Mouse (Mus musculus) MEL (cell line): ENCODE results near the gene Samhd1. TPM values are rescaled to one million over a fixed set of nuclear protein-coding genes. Genes with fewer than 3 reads are reported as not detected.

Experiments
- DNase-seq: peaks from one replicate; pipeline ENCODE4 v3.0.0; 2011; ENCODE audit warnings: low read depth, low spot score
- H3K27ac ChIP-seq: 2 replicates; pipeline ENCODE4 v1.5.1; 2012; ENCODE audit warnings: low read depth, mild to moderate bottlenecking, control low read depth, low read length, moderate library complexity; ENCODE audit not compliant: control insufficient read depth
- H3K27me3 ChIP-seq, 2 experiments: fragments of 150-350 bp in 1 of 2; sonication (generic) in 1 of 2; 2 replicates each; pipeline ENCODE4 v1.6.1; 2012; ENCODE audit warnings: low read length in 2 of 2, mild to moderate bottlenecking in 2 of 2, improper control_type of control experiment in 1 of 2, moderate library complexity in 1 of 2; ENCODE audit not compliant: insufficient read depth in 2 of 2, control insufficient read depth in 1 of 2
- H3K36me3 ChIP-seq, 2 experiments: 2 replicates each; pipeline ENCODE4 v1.6.1; 2012 to 2014; ENCODE audit warnings: low read length in 2 of 2, improper control_type of control experiment in 1 of 2, inconsistent platforms in 1 of 2, mild to moderate bottlenecking in 1 of 2; ENCODE audit not compliant: insufficient read depth in 2 of 2, control insufficient read depth in 1 of 2
- H3K4me1 ChIP-seq, 2 experiments: fragments of 150-350 bp in 1 of 2; sonication (generic) in 1 of 2; 2 replicates each; pipeline ENCODE4 v1.6.1; 2012; ENCODE audit warnings: low read length in 2 of 2, improper control_type of control experiment in 1 of 2, mild to moderate bottlenecking in 1 of 2; ENCODE audit not compliant: insufficient read depth in 2 of 2, control insufficient read depth in 1 of 2
- H3K4me3 ChIP-seq, 2 experiments: fragments of 150-350 bp in 1 of 2; sonication (generic) in 1 of 2; 2 replicates each; pipeline ENCODE4 v1.5.1; 2012; ENCODE audit warnings: low read depth in 2 of 2, low read length in 2 of 2, mild to moderate bottlenecking in 2 of 2, moderate library complexity in 2 of 2, control low read depth in 1 of 2, improper control_type of control experiment in 1 of 2; ENCODE audit not compliant: control insufficient read depth in 1 of 2, insufficient read depth in 1 of 2
- H3K79me2 ChIP-seq: 2 replicates; pipeline ENCODE4 v1.6.1; 2012; ENCODE audit warnings: mild to moderate bottlenecking, low read length, moderate library complexity; ENCODE audit not compliant: control insufficient read depth, poor library complexity, insufficient read depth
- H3K9ac ChIP-seq: 2 replicates; pipeline ENCODE4 v1.6.1; 2012; ENCODE audit warnings: low read depth, mild to moderate bottlenecking, control low read depth, low read length, moderate library complexity; ENCODE audit not compliant: control insufficient read depth, poor library complexity, severe bottlenecking
- H3K9me3 ChIP-seq: fragments of 150-350 bp; sonication (generic); replicated peaks from 2 replicates; pipeline ENCODE4 v1.6.1; 2012; ENCODE audit warnings: mild to moderate bottlenecking, low read length, improper control_type of control experiment, moderate library complexity; ENCODE audit not compliant: insufficient read depth
- BHLHE40 ChIP-seq: IDR thresholded peaks from 2 replicates; pipeline ENCODE4 v1.6.1; 2012; ENCODE audit warnings: low read depth, mild to moderate bottlenecking, inconsistent platforms, low read length, improper control_type of control experiment, borderline replicate concordance
- CHD2 ChIP-seq: IDR thresholded peaks from 2 replicates; pipeline ENCODE4 v1.6.1; 2011; ENCODE audit warnings: low read length, improper control_type of control experiment
- CTCF ChIP-seq, 3 experiments: IDR thresholded peaks in 2 of 3; conservative IDR thresholded peaks in 1 of 3; 2 replicates each; pipeline ENCODE4 v1.5.1; 2011 to 2012; ENCODE audit warnings: low read length in 3 of 3, low read depth in 2 of 3, mild to moderate bottlenecking in 2 of 3, improper control_type of control experiment in 1 of 3, inconsistent platforms in 1 of 3, mixed read lengths in 1 of 3, moderate library complexity in 1 of 3; ENCODE audit not compliant: control insufficient read depth in 1 of 3, insufficient read depth in 1 of 3, poor library complexity in 1 of 3, severe bottlenecking in 1 of 3
- E2F4 ChIP-seq: IDR thresholded peaks from 2 replicates; pipeline ENCODE4 v1.6.1; 2011; ENCODE audit warnings: low read depth, low read length, improper control_type of control experiment, borderline replicate concordance
- ELF1 ChIP-seq: IDR thresholded peaks from 2 replicates; pipeline ENCODE4 v1.6.1; 2014; ENCODE audit warnings: low read depth, mild to moderate bottlenecking, inconsistent platforms, low read length, improper control_type of control experiment, moderate library complexity
- EP300 ChIP-seq, 2 experiments: IDR thresholded peaks; 2 replicates each; pipeline ENCODE4 v1.6.1; 2011; ENCODE audit warnings: improper control_type of control experiment in 2 of 2, low read length in 2 of 2, low read depth in 1 of 2, mild to moderate bottlenecking in 1 of 2
- JUND ChIP-seq: IDR thresholded peaks from 2 replicates; pipeline ENCODE4 v1.6.1; 2011; ENCODE audit warnings: low read depth, mild to moderate bottlenecking, improper control_type of control experiment, low read length
- MAFK ChIP-seq: IDR thresholded peaks from 2 replicates; pipeline ENCODE4 v1.6.1; 2011; ENCODE audit warnings: low read depth, mild to moderate bottlenecking, low read length, improper control_type of control experiment, borderline replicate concordance
- MAX ChIP-seq: IDR thresholded peaks from 2 replicates; pipeline ENCODE4 v1.6.1; 2011; ENCODE audit warnings: low read length, improper control_type of control experiment
- MEF2A ChIP-seq: IDR thresholded peaks from 2 replicates; pipeline ENCODE4 v1.6.1; 2014; ENCODE audit warnings: low read depth, mild to moderate bottlenecking, inconsistent platforms, low read length, improper control_type of control experiment; ENCODE audit not compliant: poor library complexity, insufficient replicate concordance, severe bottlenecking; ENCODE audit errors: extremely low read depth
- MXI1 ChIP-seq: IDR thresholded peaks from 2 replicates; pipeline ENCODE4 v1.6.1; 2011; ENCODE audit warnings: mild to moderate bottlenecking, low read depth, low read length, improper control_type of control experiment
- MYB ChIP-seq: IDR thresholded peaks from 2 replicates; pipeline ENCODE4 v1.6.1; 2011; ENCODE audit warnings: mild to moderate bottlenecking, low read depth, low read length, improper control_type of control experiment
- NELFE ChIP-seq: IDR thresholded peaks from 2 replicates; pipeline ENCODE4 v1.6.1; 2011; ENCODE audit warnings: low read depth, low read length, improper control_type of control experiment
- NRF1 ChIP-seq: IDR thresholded peaks from 2 replicates; pipeline ENCODE4 v1.6.1; 2014; ENCODE audit warnings: low read depth, mild to moderate bottlenecking, inconsistent platforms, low read length, improper control_type of control experiment, moderate library complexity; ENCODE audit not compliant: poor library complexity, insufficient read depth, severe bottlenecking
- RAD21 ChIP-seq: IDR thresholded peaks from 2 replicates; pipeline ENCODE4 v1.6.1; 2011; ENCODE audit warnings: mild to moderate bottlenecking, low read depth, low read length, improper control_type of control experiment
- TBP ChIP-seq: IDR thresholded peaks from 2 replicates; pipeline ENCODE4 v1.8.0; 2011; ENCODE audit warnings: low read depth, low read length, improper control_type of control experiment
- TCF12 ChIP-seq: IDR thresholded peaks from 2 replicates; pipeline ENCODE4 v1.6.1; 2014; ENCODE audit warnings: low read depth, mild to moderate bottlenecking, inconsistent platforms, low read length, improper control_type of control experiment, moderate library complexity
- USF1 ChIP-seq: IDR thresholded peaks from 2 replicates; pipeline ENCODE4 v1.6.1; 2014; ENCODE audit warnings: low read depth, mild to moderate bottlenecking, inconsistent platforms, low read length, improper control_type of control experiment, moderate library complexity
- USF2 ChIP-seq, 2 experiments: IDR thresholded peaks; 2 replicates each; pipeline ENCODE4 v1.6.1; 2011 to 2012; ENCODE audit warnings: improper control_type of control experiment in 2 of 2, low read length in 2 of 2, borderline replicate concordance in 1 of 2, inconsistent platforms in 1 of 2, low read depth in 1 of 2, mild to moderate bottlenecking in 1 of 2; ENCODE audit not compliant: insufficient read depth in 1 of 2
- ZKSCAN1 ChIP-seq: IDR thresholded peaks from 2 replicates; pipeline ENCODE4 v1.6.1; 2012; ENCODE audit warnings: low read depth, mild to moderate bottlenecking, inconsistent platforms, low read length, improper control_type of control experiment, moderate library complexity
- ZMIZ1 ChIP-seq: IDR thresholded peaks from 2 replicates; pipeline ENCODE4 v1.6.1; 2012; ENCODE audit warnings: low read depth, mild to moderate bottlenecking, inconsistent platforms, low read length, improper control_type of control experiment, moderate library complexity
- polyA plus RNA-seq, 2 experiments: library from polyadenylated mRNA; stranded (reverse) in 1 of 2; unstranded in 1 of 2; fragments of >175 nt in 1 of 2; fragments of >200 nt in 1 of 2; gene quantifications; 2 replicates each; pipeline versions ENCODE4 v1.2.1 to v1.2.4; 2012; ENCODE audit warnings: low replicate concordance in 2 of 2, low read depth in 1 of 2; ENCODE audit not compliant: insufficient read length in 2 of 2, insufficient read depth in 1 of 2, missing spikeins in 1 of 2
- total RNA-seq: library from RNA; depleted of rRNA; stranded (reverse); fragments of 300-350 nt; gene quantifications from 2 replicates; pipeline ENCODE4 v1.2.3, GENCODE M21; 2012

Samhd1 gene
- total and polyA plus RNA-seq, 3 experiments: 15.7 to 76.8 (median 50.5) TPM

GRCm38 (mm10) chr2:157072316-157072990 is 62.6 kb downstream of the Samhd1 start:
- no peaks in the 10 kb centered on the region for H3K4me1 ChIP-seq
- H3K27me3 ChIP-seq: no peaks in the 10 kb centered on the region
- no peak overlapping the region for H3K27ac ChIP-seq
- TF ChIP-seq CHD2 (no peak), RAD21 (no peak), MYB (no peak), ZKSCAN1 (no peak), JUND (no peak), ELF1 (no peak), BHLHE40 (no peak), MXI1 (no peak), MEF2A (no peak), TBP (no peak), USF2 (IDR thresholded peaks at IDR 0.05; ENCODE audit: borderline replicate concordance in 1 of 2, insufficient read depth in 1 of 2, low read depth in 1 of 2, low read length in 2 of 2) (no peak), TCF12 (no peak), USF1 (no peak)
- no peaks in the 10 kb centered on the region for H3K9me3 ChIP-seq
- no peak overlapping the region for H3K4me3 ChIP-seq
- H3K36me3 ChIP-seq: no peaks in the 10 kb centered on the region
- DNase-seq: no peak
- no peaks in the 10 kb centered on the region for H3K79me2 ChIP-seq
- no peak overlapping the region for H3K9ac ChIP-seq

- no peaks in the 10 kb centered on the region for H3K36me3 ChIP-seq
- no peak for TF ChIP-seq CTCF (IDR thresholded peaks at IDR 0.05 in 2 of 3, conservative IDR thresholded peaks at IDR 0.05 in 1 of 3; ENCODE audit: control insufficient read depth in 1 of 3, insufficient read depth in 1 of 3, low read depth in 2 of 3, low read length in 3 of 3, poor library complexity in 1 of 3, severe bottlenecking in 1 of 3)
- no peak for TF ChIP-seq NRF1
- no peak for TF ChIP-seq MYB
- TF ChIP-seq MAX: no peak
- TF ChIP-seq RAD21: no peak
- TF ChIP-seq USF2 (IDR thresholded peaks at IDR 0.05; ENCODE audit: borderline replicate concordance in 1 of 2, insufficient read depth in 1 of 2, low read depth in 1 of 2, low read length in 2 of 2): no peak
- TF ChIP-seq MAFK: no peak
- no peak for TF ChIP-seq NELFE
- no peak for TF ChIP-seq E2F4
- no peak for TF ChIP-seq ZMIZ1
- no peak for TF ChIP-seq EP300 (IDR thresholded peaks at IDR 0.05; ENCODE audit: low read depth in 1 of 2, low read length in 2 of 2)
- no peak for TF ChIP-seq MEF2A
- no peaks in the 10 kb centered on the region for H3K79me2 ChIP-seq
- H3K4me1 ChIP-seq: no peaks in the 10 kb centered on the region
- H3K4me3 ChIP-seq: no peak overlapping the region
- H3K9me3 ChIP-seq: no peaks in the 10 kb centered on the region
- peaks cover 0 to 2% of the 10 kb centered on the region in 2 experiments; a peak in 1 of 4 replicates for H3K27me3 ChIP-seq
- no peak overlapping the region for H3K27ac ChIP-seq
- no peak overlapping the region for H3K9ac ChIP-seq
- DNase-seq: no peak
Observed at GRCm38 (mm10) chr2:157071556-157071955, 63.5 kb downstream of the Samhd1 start.
